Mouse (Mus musculus): ENCODE measurements at regions not wholly inside any gene's neighbourhood (a gene's known extent, or its start where the extent isn't known, plus 50 kb on each side); places are given as distances from the start of the nearest gene placed in this dataset.
"Not testable (repeated sequence)": the region's sequence is repeated elsewhere in the genome, so short reads cannot be mapped to it uniquely, and the experiment has no call there.

- DNase-seq (ENCODE audit: low spot score in 2 of 2), result no peak
Observed at GRCm38 (mm10) chr3:6886200-6887052, 266.2 kb upstream of the 1700008P02Rik start.

GRCm38 (mm10) chr3:6883401-6883800 is 263.2 kb upstream of the 1700008P02Rik start:
- DNase-seq (ENCODE audit: low spot score in 2 of 2), result no peak

- DNase-seq (ENCODE audit: low spot score in 2 of 2), result no peak
Observed at GRCm38 (mm10) chr3:6876265-6876664, 256.0 kb upstream of the 1700008P02Rik start.

- DNase-seq (ENCODE audit: low spot score in 2 of 2), result no peak
Observed at GRCm38 (mm10) chr3:6872170-6872569, 251.9 kb upstream of the 1700008P02Rik start.

GRCm38 (mm10) chr3:6871752-6872151 is 251.5 kb upstream of the 1700008P02Rik start:
- DNase-seq (ENCODE audit: low spot score in 2 of 2), result no peak

- no peak for DNase-seq (ENCODE audit: low spot score in 2 of 2)
Observed at GRCm38 (mm10) chr3:6866148-6866483, 245.9 kb upstream of the 1700008P02Rik start.

- DNase-seq (ENCODE audit: low spot score in 2 of 2), result peak in 1 of 2 experiments; percentile 13
Observed at GRCm38 (mm10) chr3:6865462-6866147, 245.4 kb upstream of the 1700008P02Rik start.

- no peak for DNase-seq (ENCODE audit: low spot score in 2 of 2)
Observed at GRCm38 (mm10) chr3:6859866-6860180, 239.6 kb upstream of the 1700008P02Rik start.

- no peak for DNase-seq (ENCODE audit: low spot score in 2 of 2)
Observed at GRCm38 (mm10) chr3:6858982-6859865, 239.0 kb upstream of the 1700008P02Rik start.

GRCm38 (mm10) chr3:6819332-6819731 is 199.1 kb upstream of the 1700008P02Rik start:
- DNase-seq (ENCODE audit: low spot score in 2 of 2), result no peak

- DNase-seq (ENCODE audit: low spot score in 2 of 2), result no peak
Observed at GRCm38 (mm10) chr3:6812346-6812745, 192.1 kb upstream of the 1700008P02Rik start.

- no peak for DNase-seq (ENCODE audit: low spot score in 2 of 2)
Observed at GRCm38 (mm10) chr3:6809381-6809950, 189.2 kb upstream of the 1700008P02Rik start.

- not testable (repeated sequence) for DNase-seq (ENCODE audit: low spot score in 2 of 2)
Observed at GRCm38 (mm10) chr3:6800092-6800716, 180.0 kb upstream of the 1700008P02Rik start.

GRCm38 (mm10) chr3:6768506-6768905 is 148.3 kb upstream of the 1700008P02Rik start:
- DNase-seq (ENCODE audit: low spot score in 2 of 2), result no peak

- not testable (repeated sequence) for DNase-seq (ENCODE audit: low spot score in 2 of 2)
Observed at GRCm38 (mm10) chr3:6768085-6768484, 147.8 kb upstream of the 1700008P02Rik start.

- no peak for DNase-seq (ENCODE audit: low spot score in 2 of 2)
Observed at GRCm38 (mm10) chr3:6759172-6759571, 138.9 kb upstream of the 1700008P02Rik start.

GRCm38 (mm10) chr3:6757562-6757961 is 137.3 kb upstream of the 1700008P02Rik start:
- no peak for DNase-seq (ENCODE audit: low spot score in 2 of 2)

- not testable (repeated sequence) for DNase-seq (ENCODE audit: low spot score in 2 of 2)
Observed at GRCm38 (mm10) chr3:6750746-6751145, 130.5 kb upstream of the 1700008P02Rik start.

GRCm38 (mm10) chr3:6731372-6732297 is 111.4 kb upstream of the 1700008P02Rik start:
- no peak for DNase-seq (ENCODE audit: low spot score in 2 of 2)

GRCm38 (mm10) chr3:6730066-6730465 is 109.8 kb upstream of the 1700008P02Rik start:
- DNase-seq (ENCODE audit: low spot score in 2 of 2), result no peak
